Mouse (Mus musculus) cerebellum, adult 11-12 months (tissue): ENCODE results near the gene Phf13.
A peak's percentile ranks its signal among the peaks of the same experiment; 100 is the strongest.

Source experiments
- DNase-seq: peaks from one replicate; pipeline ENCODE4 v3.0.0; 2022

Phf13 gene

DNA sequence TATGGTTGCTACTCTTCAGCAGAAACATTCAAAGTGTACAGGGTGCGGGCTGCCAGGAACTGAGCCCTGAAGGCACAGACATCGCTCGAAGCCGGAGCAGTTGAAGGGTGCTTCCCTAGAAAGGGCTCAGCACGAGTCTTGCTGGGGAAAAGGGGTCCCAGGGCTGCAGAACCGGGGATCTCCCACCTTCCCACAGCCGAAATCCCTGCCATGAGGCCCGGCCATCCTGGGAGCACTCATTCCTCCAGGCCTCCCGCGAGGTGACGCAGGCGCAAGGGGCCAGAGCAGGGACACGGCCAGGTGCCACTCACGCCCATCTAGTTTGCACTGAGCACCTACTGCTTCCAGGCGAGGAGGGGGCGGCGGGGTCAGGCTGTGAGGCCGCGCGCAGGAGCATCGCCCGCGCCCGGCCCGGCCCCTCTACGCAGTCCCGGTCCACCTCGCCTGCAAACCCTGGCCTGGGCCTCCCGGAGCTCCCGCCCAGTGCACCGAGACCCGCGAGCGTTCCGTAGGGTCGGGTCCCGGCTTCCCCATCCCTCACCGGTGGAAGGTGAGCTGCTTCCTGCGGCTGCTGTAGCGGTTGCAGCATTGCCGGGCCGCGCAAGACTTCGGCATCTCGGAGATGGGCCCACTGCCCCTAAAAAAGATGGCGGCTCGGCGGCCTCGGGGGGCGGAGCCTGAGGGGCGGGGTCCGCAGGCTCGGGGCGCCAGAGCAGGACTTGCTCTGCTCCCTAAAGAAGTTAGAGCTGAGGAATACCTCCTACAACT, 7.5 kb downstream of the Phf13 start, which contains the start of gene Thap3:
TSS of gene Thap3 (minus strand) at position 656 of the 768 bp plus-strand sequence.
- peak; percentile 81 for DNase-seq

DNA sequence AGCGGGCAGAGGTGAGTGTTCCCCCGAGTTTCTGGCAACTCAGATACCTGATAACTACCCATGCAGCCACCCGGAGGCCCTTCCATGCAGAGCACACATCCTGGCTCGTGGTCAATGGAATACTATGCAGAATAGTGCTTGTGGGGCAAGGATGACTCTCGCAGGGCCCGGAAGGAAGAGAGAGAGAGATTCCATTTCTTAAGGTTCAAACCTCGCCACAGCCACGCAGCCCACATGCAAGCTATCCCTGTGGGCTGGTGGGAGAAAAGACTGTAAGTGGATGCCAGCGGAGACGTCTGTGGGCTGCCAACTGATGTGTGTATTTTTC, 8.1 kb downstream of the Phf13 start:
- no peak for DNase-seq

DNA sequence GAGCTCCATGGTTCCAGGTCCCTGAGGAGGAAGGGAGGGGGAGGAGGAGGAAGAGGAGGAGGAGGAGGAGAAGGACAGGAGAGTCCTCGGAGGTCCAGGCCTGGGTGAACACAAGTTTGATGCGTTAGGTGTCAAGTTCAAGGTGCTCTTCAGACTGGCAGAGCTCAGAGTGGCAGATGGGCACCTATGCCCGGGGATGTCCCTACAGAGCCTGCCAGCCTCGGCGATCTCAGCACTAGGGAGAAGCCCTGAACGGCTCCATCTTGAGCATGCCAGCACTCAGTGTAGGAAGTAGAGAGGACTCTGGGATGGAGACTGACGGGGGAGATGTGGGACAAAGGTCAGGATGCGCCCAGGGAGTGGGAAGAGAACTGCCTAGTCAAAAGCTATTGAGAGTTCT, 9.4 kb downstream of the Phf13 start:
- DNase-seq = peak; percentile 65

GRCm38 (mm10) chr4:151985886-151986285, 10.2 kb downstream of the Phf13 start:
- peak; percentile 80 for DNase-seq

DNA sequence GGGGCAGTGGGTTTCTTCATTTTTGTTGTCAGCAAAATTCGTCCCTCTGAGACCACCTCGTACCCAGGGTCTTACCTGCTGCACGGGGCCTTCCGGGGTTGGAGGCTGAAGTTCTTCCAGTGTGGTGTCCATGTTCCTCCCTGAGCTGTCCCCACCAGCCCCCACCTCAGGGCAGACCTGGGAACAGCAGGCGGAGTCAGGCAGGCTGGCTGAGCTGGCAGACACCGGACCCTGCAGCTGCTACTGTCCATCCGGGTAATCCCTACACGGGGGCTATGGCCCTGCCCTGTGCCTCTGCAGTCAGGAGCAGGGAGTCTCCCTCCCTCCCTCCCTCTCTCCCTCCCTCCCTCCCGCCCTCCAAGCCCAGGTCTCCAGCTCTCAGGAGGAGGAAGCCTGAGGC, 12.5 kb downstream of the Phf13 start:
- peak; percentile 39 for DNase-seq

DNA sequence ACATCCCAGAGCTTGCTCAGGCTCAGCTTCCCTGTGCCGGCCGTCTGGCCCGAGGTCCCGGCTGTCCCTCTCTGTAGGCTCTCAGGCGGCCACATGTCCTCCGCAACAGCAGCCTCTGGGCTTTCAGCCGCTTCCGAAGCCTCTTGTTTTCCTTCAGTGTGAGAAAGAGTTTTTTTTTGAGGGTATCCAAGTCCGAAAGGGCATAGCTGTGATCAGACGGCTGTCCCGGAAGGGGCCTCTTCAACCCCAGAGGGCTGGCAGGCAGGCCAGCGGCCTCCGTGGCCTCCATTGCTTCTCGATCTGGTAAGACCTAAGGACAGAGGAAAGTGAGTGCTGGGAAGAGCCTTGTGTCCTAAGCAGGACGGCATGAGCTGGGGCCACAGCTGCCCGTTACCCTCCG, 13.0 kb downstream of the Phf13 start:
- no peak for DNase-seq

- peak; percentile 81 for DNase-seq
These were observed 14.7 kb downstream of the Phf13 start for GRCm38 (mm10) chr4:151981363-151981762.

DNA sequence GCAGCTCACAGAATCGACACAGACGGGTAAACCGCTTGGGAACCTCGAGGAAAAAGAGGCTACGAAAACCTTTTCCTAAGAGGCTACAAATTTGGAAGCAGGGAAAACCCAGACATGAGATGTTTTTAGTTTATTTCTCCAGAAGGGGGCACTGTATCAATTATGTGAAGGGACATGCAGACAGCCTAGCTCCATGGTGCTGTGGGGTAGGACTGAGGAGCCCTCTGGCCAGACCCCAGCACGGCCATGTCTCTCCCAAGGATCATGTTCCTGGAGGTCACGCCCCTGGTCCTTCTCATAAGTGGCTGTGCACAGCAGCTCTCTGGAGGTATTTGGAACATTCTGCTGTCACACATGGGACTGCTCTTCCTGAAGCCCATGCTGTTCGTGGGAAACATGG, 15.4 kb downstream of the Phf13 start:
- peak; percentile 35 for DNase-seq

DNA sequence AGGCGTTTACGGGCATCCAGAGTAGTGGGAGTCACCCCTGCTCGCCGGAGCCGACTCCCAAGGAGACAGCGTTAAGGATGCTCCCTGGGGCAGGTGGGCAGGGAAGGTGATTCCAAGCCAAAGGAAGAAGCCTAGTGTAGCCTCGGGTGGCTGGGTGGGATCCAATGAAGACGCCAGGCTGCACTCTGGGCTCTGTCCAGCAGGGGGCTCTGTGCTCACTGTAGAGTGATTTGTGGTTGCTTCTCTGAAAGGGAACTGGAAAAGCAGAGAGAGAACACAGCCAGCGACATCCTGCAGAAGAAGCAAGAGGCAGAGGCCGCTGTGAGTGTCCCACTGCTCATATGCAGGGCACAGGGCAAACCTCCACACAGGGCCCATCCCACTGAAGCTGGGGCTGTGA, 18.3 kb downstream of the Phf13 start:
- peak; percentile 78 for DNase-seq

GRCm38 (mm10) chr4:151975441-151975840, 20.6 kb downstream of the Phf13 start:
- DNase-seq = peak; percentile 12

- DNase-seq = no peak
These were observed 23.7 kb downstream of the Phf13 start for GRCm38 (mm10) chr4:151972221-151972967.

DNA sequence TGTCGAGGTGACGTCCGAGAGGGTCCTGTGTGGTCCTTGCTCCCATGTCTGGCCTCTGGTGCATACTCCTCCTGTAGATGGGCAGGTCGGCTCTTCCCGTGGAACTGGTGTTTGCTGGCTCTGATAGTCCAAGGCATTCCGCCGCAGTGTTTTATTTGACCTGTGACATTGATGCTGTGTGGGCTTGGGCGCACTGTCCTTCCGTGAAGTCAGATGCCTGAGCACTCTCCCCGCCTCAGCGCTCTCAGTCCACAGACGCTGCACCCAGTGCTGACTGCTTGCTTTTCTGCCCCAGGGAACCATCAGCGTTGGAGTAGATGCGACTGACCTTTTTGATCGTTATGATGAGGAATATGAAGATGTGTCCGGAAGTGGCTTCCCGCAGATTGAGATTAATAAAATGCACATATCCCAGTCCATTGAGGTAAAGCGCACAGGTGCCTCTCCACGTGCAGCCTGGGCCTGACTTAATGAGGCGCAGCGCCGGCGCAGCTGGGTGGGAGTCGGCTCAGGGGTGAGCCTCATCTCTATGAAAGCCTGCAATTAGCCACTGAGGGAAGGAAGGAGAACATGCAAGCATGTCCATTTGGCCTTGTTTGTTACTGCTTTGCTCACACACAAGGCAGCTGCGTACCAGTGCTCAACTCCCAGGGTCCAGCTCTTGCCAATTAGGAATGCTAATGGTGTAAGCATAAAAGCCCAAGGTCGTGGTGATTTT, 27.7 kb downstream of the Phf13 start:
- DNase-seq = no peak

- DNase-seq = no peak
These were observed 33.2 kb downstream of the Phf13 start for GRCm38 (mm10) chr4:151962817-151963216.

GRCm38 (mm10) chr4:151960513-151960854, 35.6 kb downstream of the Phf13 start:
- no peak for DNase-seq

GRCm38 (mm10) chr4:151959849-151960512, 36.1 kb downstream of the Phf13 start:
- DNase-seq = no peak

DNA sequence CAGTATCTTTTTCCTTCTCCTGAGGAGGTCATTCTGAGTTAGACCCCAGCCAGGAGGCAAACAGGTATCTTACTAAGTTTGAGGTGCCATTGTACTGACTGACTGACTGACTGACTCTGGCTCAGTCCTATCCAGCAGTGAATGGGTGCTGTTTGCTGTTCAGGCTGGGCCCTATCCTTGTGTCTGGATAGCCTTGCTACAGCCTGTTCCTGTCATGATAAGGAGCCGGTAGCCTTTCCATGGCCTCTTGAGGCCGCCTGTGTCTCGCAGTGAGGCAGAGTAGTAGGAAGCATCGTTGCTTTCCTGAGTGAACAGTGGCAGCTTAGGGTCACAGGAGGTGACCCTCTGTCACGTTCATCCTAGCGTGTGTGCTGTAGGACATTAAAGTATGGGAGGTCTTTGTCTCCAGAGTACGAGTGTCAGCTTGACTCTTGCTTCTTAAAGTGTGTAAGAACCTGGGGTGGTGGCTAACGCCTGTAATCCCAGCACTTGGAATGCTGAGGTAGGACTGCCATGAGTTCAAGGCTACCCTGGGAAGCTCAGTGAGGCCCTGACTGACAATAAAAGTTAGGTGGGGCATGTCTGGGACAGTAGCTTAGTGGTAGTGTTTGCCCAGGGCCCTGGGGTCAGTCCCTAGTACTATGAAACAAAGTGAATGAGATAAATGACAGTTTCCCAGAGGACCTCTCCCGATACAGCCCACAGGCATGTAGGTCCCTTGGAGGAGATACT, 38.3 kb downstream of the Phf13 start:
- DNase-seq = no peak

DNA sequence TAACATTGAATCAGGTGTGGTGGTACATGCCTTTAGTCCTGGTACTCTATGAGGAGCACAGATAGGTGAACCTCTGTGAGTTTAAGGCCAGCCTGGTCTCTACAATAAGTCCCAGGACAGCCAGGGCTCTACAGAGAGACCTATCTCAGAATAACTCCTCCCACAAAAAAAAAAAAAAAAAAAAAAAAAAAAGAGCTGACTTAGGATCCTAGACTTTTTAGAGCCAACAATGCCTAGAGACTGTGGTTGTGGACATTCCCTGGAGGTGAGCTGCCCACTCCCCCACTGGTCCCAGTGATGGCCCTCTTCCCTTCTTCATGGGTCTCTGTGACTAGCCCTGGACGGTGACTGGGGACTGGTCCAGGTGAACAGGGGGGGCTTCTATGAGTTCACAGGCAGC, 40.3 kb downstream of the Phf13 start:
- DNase-seq = no peak

DNA sequence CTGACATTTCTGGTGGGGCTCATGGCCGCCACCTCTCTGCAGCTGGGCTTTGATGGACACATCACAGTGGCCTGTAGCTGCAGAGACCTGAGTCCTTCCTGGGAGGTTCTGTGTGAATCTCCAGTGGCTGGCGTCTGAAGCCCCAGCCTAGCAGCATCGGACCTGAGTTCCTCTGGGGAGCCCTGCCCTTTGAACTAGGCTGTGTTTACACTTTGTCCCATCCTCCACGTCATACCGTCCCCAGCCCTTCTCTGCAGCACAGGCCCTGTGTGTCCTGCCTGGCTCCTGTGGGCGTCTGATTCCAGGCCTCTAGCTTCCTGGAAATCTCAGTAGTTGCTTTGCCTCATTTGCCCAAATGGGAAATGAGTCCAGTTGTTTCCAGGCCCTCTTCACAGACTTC, 42.8 kb downstream of the Phf13 start:
- no peak for DNase-seq

DNA sequence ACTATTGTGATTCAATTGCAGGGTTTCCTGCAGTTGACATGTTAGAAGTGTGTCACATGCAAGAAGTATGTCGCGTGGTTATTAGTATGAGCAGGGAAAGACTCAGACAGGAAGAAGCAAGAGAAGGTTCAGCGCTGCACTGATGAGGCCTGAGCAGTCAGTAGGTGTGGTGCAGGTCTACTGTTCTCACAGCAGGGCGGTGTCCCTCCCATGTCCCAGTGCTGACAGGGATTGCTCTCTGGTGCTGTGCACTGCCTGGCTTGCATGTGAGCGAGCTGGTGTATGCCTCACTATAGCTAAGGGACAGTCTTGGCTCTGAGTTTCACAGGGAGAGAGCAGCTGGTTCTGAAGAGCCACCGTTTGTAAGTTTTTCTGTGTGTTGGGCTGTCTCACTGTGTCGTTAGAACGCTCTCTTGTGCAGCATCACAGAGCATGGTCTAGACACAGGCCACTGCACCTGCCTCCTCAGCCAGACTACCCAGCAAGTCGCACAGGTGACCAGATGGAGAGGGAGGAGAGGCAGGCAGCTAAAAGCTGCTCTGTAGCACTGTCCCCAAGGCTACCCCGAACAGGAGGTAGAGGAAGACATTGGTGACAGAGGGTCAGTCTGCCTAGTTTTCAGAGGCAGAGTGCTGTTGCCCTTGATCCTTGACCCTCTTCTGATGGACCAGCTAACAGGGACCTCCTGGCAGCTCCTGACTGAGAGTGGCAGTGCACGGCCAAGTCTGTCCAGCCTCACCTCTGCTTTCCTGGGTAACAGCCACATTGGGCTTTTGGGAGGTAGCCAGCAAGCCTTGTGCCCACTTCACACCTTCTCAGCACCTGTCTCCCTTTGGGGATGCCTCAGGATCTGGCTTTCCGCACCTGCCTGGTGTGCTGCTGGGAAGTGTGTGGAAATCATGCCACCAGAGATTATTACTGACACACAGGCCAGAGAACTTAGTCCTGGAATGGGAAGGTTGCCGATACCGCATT, 47.3 kb downstream of the Phf13 start:
- peak; percentile 42 for DNase-seq

DNA sequence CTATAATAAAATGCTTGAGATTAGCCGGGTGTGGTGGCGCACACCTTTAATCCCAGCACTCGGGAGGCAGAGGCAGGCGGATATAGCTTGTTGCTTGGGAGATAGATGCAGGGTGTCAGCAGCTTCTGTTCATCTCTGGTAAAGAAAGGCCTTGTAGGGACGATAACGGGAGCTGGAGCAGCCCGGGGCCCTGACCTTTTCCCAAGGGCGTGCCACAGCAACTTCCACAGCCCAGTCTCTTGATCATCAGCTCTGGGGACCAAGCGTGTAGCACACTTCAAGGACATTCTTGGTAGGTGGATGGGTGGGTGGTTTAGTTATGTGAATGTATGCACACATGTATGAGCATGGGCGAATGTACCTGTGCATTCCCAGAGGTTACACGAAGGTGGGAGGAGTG, 49.8 kb downstream of the Phf13 start:
- DNase-seq = no peak
